Mouse (Mus musculus) liver, postnatal 0 days (tissue): ENCODE measurements around the gene Slc38a9.

Source experiments
- CTCF ChIP-seq: sonication (generic); IDR thresholded peaks from 2 replicates; pipeline ENCODE4 v1.5.1; 2016; ENCODE audit warnings: antibody characterized with exemption, low read depth
- EP300 ChIP-seq: IDR thresholded peaks from 2 replicates; pipeline ENCODE4 v1.6.1; 2016; ENCODE audit warnings: antibody characterized with exemption, low read depth, mild to moderate bottlenecking

DNA sequence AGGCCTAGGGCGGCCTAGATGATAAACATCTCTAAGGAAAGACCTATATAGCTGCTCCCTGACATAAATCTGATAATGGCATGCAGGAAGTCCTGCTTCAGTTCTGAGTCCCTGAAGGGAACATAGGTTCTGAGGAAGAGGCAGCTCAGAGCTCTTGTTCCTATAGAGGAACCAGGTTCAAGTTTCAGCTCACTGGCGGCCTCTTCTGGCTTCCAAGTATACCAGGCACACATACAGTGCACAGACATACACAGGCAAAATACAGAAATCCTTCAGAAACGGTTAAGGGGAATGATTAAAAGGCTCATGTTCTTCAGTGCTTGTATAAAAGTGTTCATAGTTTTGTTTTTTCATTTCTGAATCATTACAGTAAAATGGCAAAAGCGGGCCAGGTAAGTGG, 17.6 kb downstream of the Slc38a9 start:
- TF ChIP-seq CTCF (peak; percentile 53), EP300 (no peak)
